ENCODE assay signal across 8 mouse cellular contexts in genomic region chr16:95769066-95769995, GRCm38 (mm10).
DNase-seq lines count a peak whose midpoint lies in the region; ATAC-seq lines count a peak whose summit lies in the region.

No protein-coding gene starts in this region.

- WGBS in liver, embryonic 13.5 days (ENCODE audit: insufficient replicate concordance): 53% methylated on average over 14 of the region's 14 CpGs
- 35% methylated on average over 14 of the region's 14 CpGs for WGBS in stomach, embryonic 16.5 days

- peak; percentile 41 to 57 for DNase-seq in heart, adult 18-20 months
- DNase-seq in heart, adult 8-10 months (ENCODE audit: low spot score): no peak
- DNase-seq in ES-CJ7 (ENCODE audit: low read depth, low spot score): peak; percentile 59
- peak; percentile 72 to 77 for DNase-seq in cerebellum, postnatal 25 days
- DNase-seq in heart, postnatal 4 days: peak; percentile 63
- no peak for DNase-seq in liver, embryonic 13.5 days
- DNase-seq in B cell, adult 2 months: no peak

- no peaks in the 10 kb centered on the region for H3K36me3 ChIP-seq in liver, embryonic 13.5 days
- H3K36me3 ChIP-seq in stomach, embryonic 16.5 days (ENCODE audit: control insufficient read depth, insufficient read depth, low read length): no peaks in the 10 kb centered on the region

- no peaks in the 10 kb centered on the region for H3K9me3 ChIP-seq in liver, embryonic 13.5 days (replicated peaks)
- H3K9me3 ChIP-seq in stomach, embryonic 16.5 days (replicated peaks; ENCODE audit: control insufficient read depth, low read length): no peaks in the 10 kb centered on the region

- H3K4me2 ChIP-seq in liver, embryonic 13.5 days: 0 out of 2 replicates have a peak overlapping the region, but pooled peaks have one; percentile 11
- H3K4me2 ChIP-seq in stomach, embryonic 16.5 days (ENCODE audit: low read depth, low read length): peak overlapping the region; percentile 41

- H3K4me3 ChIP-seq in liver, embryonic 13.5 days (replicated peaks): no peak overlapping the region
- no peak overlapping the region for H3K4me3 ChIP-seq in stomach, embryonic 16.5 days (replicated peaks; ENCODE audit: low read length)

- no peak overlapping the region for H3K27ac ChIP-seq in liver, embryonic 13.5 days
- peak overlapping the region; percentile 82 for H3K27ac ChIP-seq in stomach, embryonic 16.5 days (ENCODE audit: low read length)

- ATAC-seq in liver, embryonic 13.5 days (ENCODE audit: low read depth): peak; percentile 52
- peak; percentile 38; the same call in 1 of the 2 replicates for ATAC-seq in stomach, embryonic 16.5 days (ENCODE audit: insufficient read depth, low FRiP score)

- H3K9ac ChIP-seq in liver, embryonic 13.5 days: no peak overlapping the region
- H3K9ac ChIP-seq in stomach, embryonic 16.5 days (ENCODE audit: low read length): peak overlapping the region; percentile 50; the same call in 1 of the 2 replicates

- peaks cover 12% of the 10 kb centered on the region for H3K4me1 ChIP-seq in liver, embryonic 13.5 days (replicated peaks)
- H3K4me1 ChIP-seq in stomach, embryonic 16.5 days (ENCODE audit: control insufficient read depth, insufficient read depth, low read length): peaks cover 26% of the 10 kb centered on the region

- no peaks in the 10 kb centered on the region for H3K27me3 ChIP-seq in liver, embryonic 13.5 days
- no peaks in the 10 kb centered on the region for H3K27me3 ChIP-seq in stomach, embryonic 16.5 days (ENCODE audit: control insufficient read depth, insufficient read depth, low read length)

Comparison
In these comparisons a context has a peak if more than half of its experiments do, and no peak if none do; other contexts are left out.
1. DNase-seq: peak in heart, adult 18-20 months (2 of 2), ES-CJ7 (single experiment), cerebellum, postnatal 25 days (2 of 2) and heart, postnatal 4 days (single experiment); none in heart, adult 8-10 months (single experiment), liver, embryonic 13.5 days (single experiment) and B cell, adult 2 months (0 of 2).